In genomic region chrX:70385962-70386351, GRCm38 (mm10) we compare ENCODE assay signal across 8 mouse cellular contexts. TPM values are rescaled to one million over a fixed set of nuclear protein-coding genes. Genes with fewer than 3 reads are reported as not detected.
DNase-seq lines count a peak whose midpoint lies in the region; ATAC-seq lines count a peak whose summit lies in the region.

No protein-coding gene starts in this region.

- H3K4me2 ChIP-seq in neural tube, embryonic 11.5 days (ENCODE audit: low read depth) = peak overlapping the region; percentile 46
- peak overlapping the region; percentile 62 for H3K4me2 ChIP-seq in heart, embryonic 16.5 days (ENCODE audit: low read depth, low read length)
- H3K4me2 ChIP-seq in liver, embryonic 13.5 days = peak overlapping the region; percentile 59
- peak overlapping the region; percentile 48 for H3K4me2 ChIP-seq in stomach, embryonic 15.5 days

- no peaks in the 10 kb centered on the region for H3K36me3 ChIP-seq in neural tube, embryonic 11.5 days (ENCODE audit: control insufficient read depth, insufficient read depth, low read length)
- peaks cover 6% of the 10 kb centered on the region; the same call in 1 of the 2 replicates for H3K36me3 ChIP-seq in heart, embryonic 16.5 days (ENCODE audit: control insufficient read depth, insufficient read depth)
- H3K36me3 ChIP-seq in liver, embryonic 13.5 days = no peaks in the 10 kb centered on the region
- no peaks in the 10 kb centered on the region for H3K36me3 ChIP-seq in stomach, embryonic 15.5 days

- 17% methylated on average over 11 of the region's 11 CpGs for WGBS in neural tube, embryonic 11.5 days
- 12% methylated on average over 11 of the region's 11 CpGs for WGBS in heart, embryonic 16.5 days
- 19% methylated on average over 11 of the region's 11 CpGs for WGBS in liver, embryonic 13.5 days (ENCODE audit: insufficient replicate concordance)
- 21% methylated on average over 11 of the region's 11 CpGs for WGBS in stomach, embryonic 15.5 days

- H3K4me3 ChIP-seq in neural tube, embryonic 11.5 days (ENCODE audit: low read depth, low read length) = peak overlapping the region; percentile 47
- H3K4me3 ChIP-seq in heart, embryonic 16.5 days (ENCODE audit: low read length) = peak overlapping the region; percentile 68
- H3K4me3 ChIP-seq in liver, embryonic 13.5 days (replicated peaks) = peak overlapping the region; percentile 58
- H3K4me3 ChIP-seq in stomach, embryonic 15.5 days (replicated peaks) = peak overlapping the region; percentile 51

- H3K27me3 ChIP-seq in neural tube, embryonic 11.5 days (ENCODE audit: control insufficient read depth, insufficient read depth, low read length) = no peaks in the 10 kb centered on the region
- no peaks in the 10 kb centered on the region for H3K27me3 ChIP-seq in heart, embryonic 16.5 days (ENCODE audit: control insufficient read depth, insufficient read depth, low read length)
- H3K27me3 ChIP-seq in liver, embryonic 13.5 days = no peaks in the 10 kb centered on the region
- no peaks in the 10 kb centered on the region for H3K27me3 ChIP-seq in stomach, embryonic 15.5 days (replicated peaks)

- no peak overlapping the region for H3K27ac ChIP-seq in neural tube, embryonic 11.5 days (ENCODE audit: low read depth, low read length)
- peak overlapping the region; percentile 86 for H3K27ac ChIP-seq in heart, embryonic 16.5 days (ENCODE audit: low read length)
- peak overlapping the region; percentile 56 for H3K27ac ChIP-seq in liver, embryonic 13.5 days
- peak overlapping the region; percentile 89 for H3K27ac ChIP-seq in stomach, embryonic 15.5 days

- no peaks in the 10 kb centered on the region for H3K4me1 ChIP-seq in neural tube, embryonic 11.5 days (ENCODE audit: control insufficient read depth, insufficient read depth, low read length)
- peaks cover 9% of the 10 kb centered on the region for H3K4me1 ChIP-seq in heart, embryonic 16.5 days (ENCODE audit: control insufficient read depth, insufficient read depth, low read length)
- H3K4me1 ChIP-seq in liver, embryonic 13.5 days (replicated peaks) = peaks cover 14% of the 10 kb centered on the region; the same call in 1 of the 2 replicates
- H3K4me1 ChIP-seq in stomach, embryonic 15.5 days = no peaks in the 10 kb centered on the region

- no peaks in the 10 kb centered on the region for H3K9me3 ChIP-seq in neural tube, embryonic 11.5 days (ENCODE audit: control insufficient read depth, low read length)
- H3K9me3 ChIP-seq in heart, embryonic 16.5 days (replicated peaks; ENCODE audit: control insufficient read depth, low read length) = no peaks in the 10 kb centered on the region
- H3K9me3 ChIP-seq in liver, embryonic 13.5 days (replicated peaks) = no peaks in the 10 kb centered on the region
- no peaks in the 10 kb centered on the region for H3K9me3 ChIP-seq in stomach, embryonic 15.5 days

- ATAC-seq in neural tube, embryonic 11.5 days (ENCODE audit: insufficient read depth, low FRiP score, low TSS enrichment) = peak; percentile 62
- ATAC-seq in heart, embryonic 16.5 days (replicated peaks; ENCODE audit: extremely low read depth, insufficient read depth, low FRiP score) = peak; percentile 45; the same call in 1 of the 2 replicates
- ATAC-seq in liver, embryonic 13.5 days (ENCODE audit: low read depth) = peak; percentile 60
- peak; percentile 27; the same call in 1 of the 2 replicates for ATAC-seq in stomach, embryonic 15.5 days (ENCODE audit: insufficient read depth, low FRiP score, low read depth)

- peak; percentile 45 to 53 for DNase-seq in cerebellum, postnatal 10 days
- DNase-seq in cerebellum, adult 9-10 months = no peak
- no peak for DNase-seq in neural tube, embryonic 11.5 days (ENCODE audit: low spot score)
- DNase-seq in neural tube, embryonic 10.5 days (ENCODE audit: extremely low spot score, low spot score) = no peak
- no peak for DNase-seq in liver, embryonic 13.5 days
- DNase-seq in layer of hippocampus, postnatal 36 days = no peak

- peak overlapping the region; percentile 63 for H3K9ac ChIP-seq in neural tube, embryonic 11.5 days (ENCODE audit: low read length)
- peak overlapping the region; percentile 71 for H3K9ac ChIP-seq in heart, embryonic 16.5 days (ENCODE audit: low read length)
- H3K9ac ChIP-seq in liver, embryonic 13.5 days = peak overlapping the region; percentile 59
- H3K9ac ChIP-seq in stomach, embryonic 15.5 days = peak overlapping the region; percentile 22; the same call in 1 of the 2 replicates

RNA-seq across cellular contexts. Expression of gene 1110012L19Rik, which starts 0.3 kb away (rescaled TPM):
- 26.1 and 30.0 TPM in 2 replicates for polyA plus RNA-seq in neural tube, embryonic 11.5 days (2014; fragmentation: Nextera tagmentation; extraction: Ambion mirVana)
- polyA plus RNA-seq in heart, embryonic 16.5 days (2015; fragmentation: Nextera tagmentation; extraction: Ambion mirVana) = 26.8 and 29.5 TPM in 2 replicates
- 11.5 and 12.2 TPM in 2 replicates for polyA plus RNA-seq in liver, embryonic 13.5 days (2015; fragmentation: Nextera tagmentation; extraction: Ambion mirVana)
- polyA plus RNA-seq in stomach, embryonic 15.5 days (2015; fragmentation: Nextera tagmentation; extraction: Ambion mirVana) = 31.5 and 33.5 TPM in 2 replicates
- total RNA-seq in layer of hippocampus, postnatal 36 days (2021) = 10 to 100 TPM; 14.9 to 16.1 TPM

RNA-seq across cellular contexts. Expression of gene Ids, which starts 21.1 kb away (rescaled TPM):
- polyA plus RNA-seq in neural tube, embryonic 11.5 days (2014; fragmentation: Nextera tagmentation; extraction: Ambion mirVana) = 4.5 and 4.7 TPM in 2 replicates
- 1.3 and 1.4 TPM in 2 replicates for polyA plus RNA-seq in heart, embryonic 16.5 days (2015; fragmentation: Nextera tagmentation; extraction: Ambion mirVana)
- polyA plus RNA-seq in liver, embryonic 13.5 days (2015; fragmentation: Nextera tagmentation; extraction: Ambion mirVana) = 0.52 and 0.59 TPM in 2 replicates
- polyA plus RNA-seq in stomach, embryonic 15.5 days (2015; fragmentation: Nextera tagmentation; extraction: Ambion mirVana) = 3.4 and 3.8 TPM in 2 replicates
- total RNA-seq in layer of hippocampus, postnatal 36 days (2021) = 100 to 1,000 TPM; 294 to 309 TPM

Comparison
In these comparisons a context has a peak if more than half of its experiments do, and no peak if none do; other contexts are left out.
1. DNase-seq: peak in cerebellum, postnatal 10 days (2 of 2); none in cerebellum, adult 9-10 months (single experiment), neural tube, embryonic 11.5 days (single experiment), neural tube, embryonic 10.5 days (single experiment), liver, embryonic 13.5 days (single experiment) and layer of hippocampus, postnatal 36 days (0 of 2).
2. Peak in every context shown above with its lines, with median percentiles within 50 percentile points of each other: ATAC-seq, H3K4me2 ChIP-seq, H3K4me3 ChIP-seq and H3K9ac ChIP-seq.